Mouse (Mus musculus): ENCODE measurements around the gene Cbx1.

DNA sequence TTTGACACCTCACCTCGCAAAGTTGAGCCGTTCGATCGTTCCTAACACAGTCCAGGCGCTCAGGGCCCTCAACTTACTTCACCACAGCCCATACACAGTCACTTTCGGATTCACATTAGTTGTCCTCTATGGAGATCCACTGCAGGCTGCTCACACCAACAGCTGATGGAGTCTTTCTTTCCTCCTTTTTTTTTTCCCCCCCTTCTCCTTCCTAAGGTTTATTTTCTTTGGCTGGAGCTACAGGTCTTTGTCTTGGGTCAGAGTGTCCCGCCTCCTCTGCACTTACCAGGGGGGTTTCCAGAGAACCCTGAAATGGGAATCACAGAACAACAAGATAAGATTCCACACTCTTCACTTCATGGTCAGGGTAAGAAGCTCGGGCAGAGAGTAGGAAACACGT, 39.0 kb downstream of the Cbx1 start:
- no peak for TF ChIP-seq CTCF (IDR thresholded peaks at IDR 0.05; ENCODE audit: low read depth)
- TF ChIP-seq EP300 (IDR thresholded peaks at IDR 0.05; ENCODE audit: low read depth): no peak

Measured in liver, embryonic 14.5 days (tissue).